Mouse (Mus musculus) right cerebral cortex, adult 18-20 months (tissue): ENCODE data around the gene Hoxd9.

Experiments used
- DNase-seq: peaks from one replicate; pipeline ENCODE4 v3.0.0; 2022; ENCODE audit warnings: mixed read lengths

Hoxd9 gene

GRCm38 (mm10) chr2:74735851-74736687, 38.5 kb downstream of the Hoxd9 start:
- no peak for DNase-seq

- no peak for DNase-seq
These were observed 39.4 kb downstream of the Hoxd9 start for GRCm38 (mm10) chr2:74736688-74737577.

- DNase-seq = no peak
These were observed 40.1 kb downstream of the Hoxd9 start for GRCm38 (mm10) chr2:74737578-74738070.

GRCm38 (mm10) chr2:74738623-74739475, 41.3 kb downstream of the Hoxd9 start:
- no peak for DNase-seq

GRCm38 (mm10) chr2:74739476-74739800, 41.9 kb downstream of the Hoxd9 start:
- no peak for DNase-seq

GRCm38 (mm10) chr2:74739869-74740268, 42.3 kb downstream of the Hoxd9 start:
- DNase-seq = no peak

- no peak for DNase-seq
These were observed 43.0 kb downstream of the Hoxd9 start for GRCm38 (mm10) chr2:74740311-74741091.

GRCm38 (mm10) chr2:74741252-74741978, 43.9 kb downstream of the Hoxd9 start:
- no peak for DNase-seq

- DNase-seq = no peak
These were observed 44.4 kb downstream of the Hoxd9 start for GRCm38 (mm10) chr2:74741979-74742277.

GRCm38 (mm10) chr2:74745540-74746297, 48.2 kb downstream of the Hoxd9 start:
- DNase-seq = no peak

- DNase-seq = no peak
These were observed 48.9 kb downstream of the Hoxd9 start for GRCm38 (mm10) chr2:74746298-74746921.

- no peak for DNase-seq
These were observed 49.5 kb downstream of the Hoxd9 start for GRCm38 (mm10) chr2:74747006-74747405.

GRCm38 (mm10) chr2:74747661-74748141, 50.2 kb downstream of the Hoxd9 start:
- DNase-seq = no peak

GRCm38 (mm10) chr2:74748436-74748995, 51.0 kb downstream of the Hoxd9 start:
- no peak for DNase-seq

- DNase-seq = no peak
These were observed 52.0 kb downstream of the Hoxd9 start for GRCm38 (mm10) chr2:74749337-74750121.
